Mouse (Mus musculus): Measurements from ENCODE around the gene Ror1. TPM values are rescaled to one million over a fixed set of nuclear protein-coding genes. Genes with fewer than 3 reads are reported as not detected.

Gene Ror1
- polyA plus RNA-seq, 1 experiment from 2014 or later = 13.0 TPM

DNA sequence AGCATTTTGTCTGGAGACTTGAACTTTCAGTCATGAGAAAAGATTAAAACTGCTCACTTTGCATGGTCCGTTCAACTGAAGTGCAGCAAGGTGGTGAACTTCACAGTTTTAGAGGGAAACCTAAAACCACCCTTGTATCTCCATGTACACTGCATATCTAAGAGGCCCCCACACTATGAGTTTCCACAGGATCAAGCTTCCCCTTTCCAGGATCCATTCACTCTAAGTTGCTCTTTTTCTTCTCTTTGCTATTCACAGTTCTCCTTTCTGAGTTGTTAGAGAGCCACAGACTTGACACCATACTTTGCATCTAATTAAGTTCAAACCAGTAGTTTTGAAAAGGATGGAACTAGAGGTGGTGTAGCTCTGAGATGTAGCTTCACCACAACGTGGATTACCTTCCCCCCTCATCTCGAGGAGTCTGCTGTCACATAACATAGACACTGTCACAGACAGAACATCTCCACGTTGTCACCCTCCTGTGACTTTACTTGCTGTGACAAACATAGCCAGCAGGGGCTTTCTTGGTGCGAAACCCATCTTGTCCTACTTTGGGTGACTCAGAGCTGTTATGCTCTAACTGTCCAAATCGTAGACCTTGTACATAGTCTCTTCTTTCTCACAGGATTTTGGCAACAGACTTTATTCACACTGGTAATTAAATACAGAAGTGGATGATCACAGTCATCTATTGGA lies 146.6 kb downstream of the Ror1 start:
- Histone ChIP-seq H3K4me1 (replicated peaks; ENCODE audit: control insufficient read depth, insufficient read depth, low read length) (peaks cover 8% of the 10 kb centered on the region), H3K27me3 (ENCODE audit: control insufficient read depth, insufficient read depth, low read depth, low read length) (no peaks in the 10 kb centered on the region), H3K4me2 (ENCODE audit: low read depth, low read length) (no peak overlapping the region), H3K9me3 (ENCODE audit: control insufficient read depth, low read length) (no peaks in the 10 kb centered on the region), H3K4me3 (ENCODE audit: low read length) (no peak overlapping the region), H3K9ac (ENCODE audit: low read length) (no peak overlapping the region), H3K27ac (ENCODE audit: low read length) (no peak overlapping the region), H3K36me3 (ENCODE audit: control insufficient read depth, insufficient read depth, low read length) (no peaks in the 10 kb centered on the region)
- 74% methylated on average over 6 of the region's 6 CpGs for WGBS
- ATAC-seq (ENCODE audit: low read depth) = no peak

DNA sequence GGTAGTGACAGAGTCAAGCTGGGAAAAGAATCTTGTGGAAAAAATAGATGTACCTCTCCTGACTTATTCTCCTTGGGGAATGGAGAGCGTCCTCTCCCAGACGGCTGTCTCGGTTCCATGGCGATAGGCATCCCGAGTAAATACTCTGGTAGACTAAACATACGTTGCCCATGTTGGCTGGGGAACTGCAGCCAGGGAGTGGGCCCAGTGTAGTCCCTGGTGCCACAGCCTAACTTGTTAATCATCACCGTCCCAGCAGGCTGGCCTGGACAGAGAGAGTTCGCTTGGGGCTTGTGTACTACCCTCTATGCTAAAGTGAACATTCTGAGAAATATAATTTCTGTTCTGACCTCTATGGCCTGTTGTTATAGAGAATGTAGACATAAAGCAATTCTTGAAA lies 148.7 kb downstream of the Ror1 start:
- H3K27ac ChIP-seq (ENCODE audit: low read length) = no peak overlapping the region
- H3K9me3 ChIP-seq (ENCODE audit: control insufficient read depth, low read length) = no peaks in the 10 kb centered on the region
- H3K4me2 ChIP-seq (ENCODE audit: low read depth, low read length) = no peak overlapping the region
- WGBS = 66% methylated on average over 8 of the region's 8 CpGs
- peaks cover 26% of the 10 kb centered on the region for H3K4me1 ChIP-seq (replicated peaks; ENCODE audit: control insufficient read depth, insufficient read depth, low read length)
- no peaks in the 10 kb centered on the region for H3K36me3 ChIP-seq (ENCODE audit: control insufficient read depth, insufficient read depth, low read length)
- no peak overlapping the region for H3K4me3 ChIP-seq (ENCODE audit: low read length)
- no peak overlapping the region for H3K9ac ChIP-seq (ENCODE audit: low read length)
- ATAC-seq (ENCODE audit: low read depth) = no peak
- H3K27me3 ChIP-seq (ENCODE audit: control insufficient read depth, insufficient read depth, low read depth, low read length) = no peaks in the 10 kb centered on the region

DNA sequence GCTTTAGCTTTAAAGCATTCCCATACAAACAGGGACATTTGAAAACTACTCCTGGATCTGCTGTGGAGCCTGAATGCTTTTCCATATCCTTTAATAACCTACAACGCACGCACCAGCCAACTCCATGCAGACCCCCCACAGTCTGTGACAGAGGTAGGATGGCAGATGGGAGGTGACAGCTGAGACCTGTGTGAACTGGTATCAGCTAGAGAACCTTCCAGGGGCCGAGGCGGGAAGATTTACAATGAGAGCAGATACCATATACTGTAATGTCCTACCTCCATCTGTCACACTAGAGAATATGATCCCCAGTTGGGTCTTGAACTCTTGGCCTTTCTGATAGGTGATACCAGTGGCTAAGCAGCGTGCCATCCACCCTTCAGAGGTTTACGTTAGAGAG lies 149.1 kb downstream of the Ror1 start:
- Histone ChIP-seq H3K9ac (ENCODE audit: low read length) (no peak overlapping the region), H3K4me3 (ENCODE audit: low read length) (no peak overlapping the region), H3K36me3 (ENCODE audit: control insufficient read depth, insufficient read depth, low read length) (no peaks in the 10 kb centered on the region), H3K27ac (ENCODE audit: low read length) (no peak overlapping the region), H3K4me1 (replicated peaks; ENCODE audit: control insufficient read depth, insufficient read depth, low read length) (peaks cover 26% of the 10 kb centered on the region), H3K4me2 (ENCODE audit: low read depth, low read length) (no peak overlapping the region), H3K9me3 (ENCODE audit: control insufficient read depth, low read length) (no peaks in the 10 kb centered on the region), H3K27me3 (ENCODE audit: control insufficient read depth, insufficient read depth, low read depth, low read length) (no peaks in the 10 kb centered on the region)
- ATAC-seq (ENCODE audit: low read depth) = no peak
- 78% methylated on average over 6 of the region's 6 CpGs for WGBS

DNA sequence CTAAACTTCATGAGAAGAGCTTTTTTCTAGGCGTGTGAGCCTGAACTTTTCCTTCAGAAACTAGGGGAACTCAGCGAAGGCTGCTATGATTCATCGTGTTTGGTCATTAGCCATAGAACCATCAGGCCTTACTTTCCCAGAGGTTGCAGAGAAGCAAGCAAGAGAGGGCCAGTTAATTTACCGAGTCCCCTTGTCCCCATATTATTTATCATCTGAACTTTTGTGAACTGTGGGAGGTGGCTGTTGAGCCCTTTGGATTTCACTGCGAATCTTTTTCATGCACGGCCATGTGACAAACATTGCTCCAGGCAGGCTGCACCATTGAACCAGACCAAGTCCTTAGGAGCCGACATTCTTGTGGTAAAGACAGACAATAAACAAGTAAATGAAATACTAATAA lies 152.2 kb downstream of the Ror1 start:
- no peaks in the 10 kb centered on the region for H3K27me3 ChIP-seq (ENCODE audit: control insufficient read depth, insufficient read depth, low read depth, low read length)
- H3K9me3 ChIP-seq (ENCODE audit: control insufficient read depth, low read length) = no peaks in the 10 kb centered on the region
- no peak overlapping the region for H3K9ac ChIP-seq (ENCODE audit: low read length)
- ATAC-seq (ENCODE audit: low read depth) = no peak; the same call in 1 of the 2 replicates
- 0 out of 2 replicates have a peak overlapping the region, but pooled peaks have one; percentile 31 for H3K27ac ChIP-seq (ENCODE audit: low read length)
- H3K4me1 ChIP-seq (replicated peaks; ENCODE audit: control insufficient read depth, insufficient read depth, low read length) = peaks cover 28% of the 10 kb centered on the region
- 37% methylated on average over 7 of the region's 7 CpGs for WGBS
- H3K36me3 ChIP-seq (ENCODE audit: control insufficient read depth, insufficient read depth, low read length) = no peaks in the 10 kb centered on the region
- no peak overlapping the region for H3K4me3 ChIP-seq (ENCODE audit: low read length)
- H3K4me2 ChIP-seq (ENCODE audit: low read depth, low read length) = no peak overlapping the region

DNA sequence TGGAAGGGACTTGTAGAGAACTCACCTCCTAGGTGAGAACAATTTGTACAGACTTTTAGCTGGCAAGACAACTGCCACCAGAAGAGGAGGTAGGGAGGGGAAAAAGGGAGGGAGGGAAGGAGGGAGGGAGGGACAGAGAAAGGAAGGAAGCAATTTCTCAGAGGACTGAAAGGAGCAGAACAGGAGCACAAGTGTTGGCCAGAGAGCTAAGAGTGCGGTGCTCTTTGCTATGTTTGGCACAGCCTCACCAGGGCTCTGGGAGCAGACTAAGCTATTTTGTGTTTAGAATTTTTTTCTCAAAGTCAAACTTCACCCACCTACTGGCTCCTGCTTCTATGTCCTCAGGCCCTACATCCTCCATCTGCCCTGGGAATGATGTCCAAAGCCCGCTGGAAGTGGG lies 152.7 kb downstream of the Ror1 start:
- H3K36me3 ChIP-seq (ENCODE audit: control insufficient read depth, insufficient read depth, low read length) = no peaks in the 10 kb centered on the region
- no peaks in the 10 kb centered on the region for H3K9me3 ChIP-seq (ENCODE audit: control insufficient read depth, low read length)
- H3K9ac ChIP-seq (ENCODE audit: low read length) = no peak overlapping the region
- H3K4me2 ChIP-seq (ENCODE audit: low read depth, low read length) = no peak overlapping the region
- H3K4me3 ChIP-seq (ENCODE audit: low read length) = no peak overlapping the region
- H3K27me3 ChIP-seq (ENCODE audit: control insufficient read depth, insufficient read depth, low read depth, low read length) = no peaks in the 10 kb centered on the region
- H3K4me1 ChIP-seq (replicated peaks; ENCODE audit: control insufficient read depth, insufficient read depth, low read length) = peaks cover 28% of the 10 kb centered on the region
- peak; percentile 41; the same call in 1 of the 2 replicates for ATAC-seq (ENCODE audit: low read depth)
- 42% methylated on average over 2 of the region's 2 CpGs for WGBS
- peak overlapping the region; percentile 36; the same call in 1 of the 2 replicates for H3K27ac ChIP-seq (ENCODE audit: low read length)

DNA sequence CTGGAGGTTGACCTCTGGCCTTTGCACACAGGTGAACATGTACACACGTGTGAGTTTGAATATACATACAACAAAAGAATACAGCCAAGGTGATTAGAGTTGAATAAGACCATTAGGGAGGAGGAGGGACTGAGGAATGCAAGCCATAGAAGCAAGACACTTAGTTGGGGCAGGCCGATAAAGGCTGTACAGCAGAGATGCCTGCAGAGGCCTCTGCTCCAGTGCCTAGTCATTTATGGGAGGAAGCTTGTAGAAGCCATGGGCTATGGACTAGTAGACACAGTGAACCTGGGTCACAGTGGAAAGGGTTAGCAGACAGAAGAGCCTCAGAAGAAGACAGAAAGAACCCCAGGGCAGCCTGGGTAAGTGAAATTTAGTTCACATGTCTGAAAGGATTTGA lies 155.7 kb downstream of the Ror1 start:
- ATAC-seq (ENCODE audit: low read depth) = no peak; the same call in 1 of the 2 replicates
- H3K9ac ChIP-seq (ENCODE audit: low read length) = no peak overlapping the region
- H3K27ac ChIP-seq (ENCODE audit: low read length) = no peak overlapping the region
- H3K4me3 ChIP-seq (ENCODE audit: low read length) = no peak overlapping the region
- H3K36me3 ChIP-seq (ENCODE audit: control insufficient read depth, insufficient read depth, low read length) = no peaks in the 10 kb centered on the region
- H3K4me1 ChIP-seq (replicated peaks; ENCODE audit: control insufficient read depth, insufficient read depth, low read length) = peaks cover 33% of the 10 kb centered on the region
- H3K4me2 ChIP-seq (ENCODE audit: low read depth, low read length) = no peak overlapping the region
- no peaks in the 10 kb centered on the region for H3K9me3 ChIP-seq (ENCODE audit: control insufficient read depth, low read length)
- no peaks in the 10 kb centered on the region for H3K27me3 ChIP-seq (ENCODE audit: control insufficient read depth, insufficient read depth, low read depth, low read length)
- 32% methylated on average over 2 of the region's 2 CpGs for WGBS

DNA sequence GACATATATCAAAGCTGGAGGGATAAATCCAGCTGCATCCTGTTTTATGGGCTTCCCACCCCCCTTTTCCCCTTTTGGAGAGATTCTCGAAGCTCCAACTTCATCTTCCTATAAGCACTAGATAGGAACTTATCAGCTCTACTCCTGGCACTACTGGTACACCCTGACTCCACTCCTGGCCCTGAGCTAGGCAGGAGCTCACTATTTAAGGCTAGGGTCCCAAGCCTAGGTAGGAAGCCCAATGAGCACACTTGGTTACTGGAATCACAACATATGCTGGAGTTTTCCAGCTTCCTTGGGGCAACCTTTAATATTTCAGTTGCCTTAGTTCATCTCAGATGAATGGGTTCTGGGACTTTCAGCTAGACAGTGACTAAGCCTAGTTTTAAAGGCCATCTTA lies 156.5 kb downstream of the Ror1 start:
- H3K9ac ChIP-seq (ENCODE audit: low read length) = no peak overlapping the region
- no peak overlapping the region for H3K4me2 ChIP-seq (ENCODE audit: low read depth, low read length)
- ATAC-seq (ENCODE audit: low read depth) = 0 out of 2 replicates have a peak, but pooled peaks have one; percentile 9
- 39% methylated on average over 1 of the region's 1 CpGs for WGBS
- no peak overlapping the region for H3K27ac ChIP-seq (ENCODE audit: low read length)
- no peaks in the 10 kb centered on the region for H3K27me3 ChIP-seq (ENCODE audit: control insufficient read depth, insufficient read depth, low read depth, low read length)
- H3K4me3 ChIP-seq (ENCODE audit: low read length) = no peak overlapping the region
- H3K4me1 ChIP-seq (replicated peaks; ENCODE audit: control insufficient read depth, insufficient read depth, low read length) = peaks cover 33% of the 10 kb centered on the region
- H3K36me3 ChIP-seq (ENCODE audit: control insufficient read depth, insufficient read depth, low read length) = no peaks in the 10 kb centered on the region
- no peaks in the 10 kb centered on the region for H3K9me3 ChIP-seq (ENCODE audit: control insufficient read depth, low read length)

DNA sequence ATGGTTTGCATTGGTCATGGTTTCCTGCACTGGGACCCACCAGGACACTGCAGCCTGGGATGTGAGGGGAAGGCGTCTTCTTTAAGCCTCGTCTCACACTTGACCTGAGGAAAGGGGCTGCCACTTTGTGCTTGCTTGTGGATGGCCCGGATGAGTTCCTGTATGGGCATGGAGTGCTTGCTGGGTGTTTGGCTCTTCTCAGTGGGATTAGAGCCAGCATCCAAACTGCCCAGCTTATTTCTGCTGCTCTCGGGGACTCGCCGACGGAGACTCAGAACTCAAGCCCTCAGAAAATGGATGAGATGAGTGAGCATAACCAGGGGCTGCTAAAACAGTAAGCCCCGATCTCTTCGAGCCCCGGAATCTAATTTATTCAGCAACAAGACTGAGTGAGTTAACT lies 157.1 kb downstream of the Ror1 start:
- Histone ChIP-seq H3K27ac (ENCODE audit: low read length) (no peak overlapping the region), H3K27me3 (ENCODE audit: control insufficient read depth, insufficient read depth, low read depth, low read length) (no peaks in the 10 kb centered on the region), H3K9me3 (ENCODE audit: control insufficient read depth, low read length) (no peaks in the 10 kb centered on the region), H3K4me3 (ENCODE audit: low read length) (no peak overlapping the region), H3K4me1 (replicated peaks; ENCODE audit: control insufficient read depth, insufficient read depth, low read length) (peaks cover 27% of the 10 kb centered on the region), H3K4me2 (ENCODE audit: low read depth, low read length) (no peak overlapping the region), H3K9ac (ENCODE audit: low read length) (no peak overlapping the region), H3K36me3 (ENCODE audit: control insufficient read depth, insufficient read depth, low read length) (no peaks in the 10 kb centered on the region)
- ATAC-seq (ENCODE audit: low read depth) = no peak
- 66% methylated on average over 10 of the region's 10 CpGs for WGBS

DNA sequence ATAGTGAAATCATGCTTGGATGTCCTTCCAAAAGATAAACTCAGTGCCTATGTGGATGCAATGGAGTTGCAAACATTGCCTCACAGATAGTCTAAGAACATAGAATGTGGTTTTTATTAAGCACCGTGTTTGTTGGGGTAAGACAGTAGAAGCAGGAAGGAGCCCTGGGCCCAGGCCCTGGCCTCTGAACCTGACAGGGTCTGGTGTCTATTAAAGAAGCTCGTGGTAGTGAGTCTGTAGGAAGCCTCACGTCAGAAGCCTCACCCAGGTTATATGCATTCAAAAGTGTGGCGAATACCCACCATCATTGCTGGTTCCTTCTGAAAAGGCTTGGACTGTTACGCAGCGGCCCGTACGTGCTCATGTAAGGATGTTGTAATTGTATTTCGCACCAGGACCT lies 157.8 kb downstream of the Ror1 start:
- no peak overlapping the region for H3K4me2 ChIP-seq (ENCODE audit: low read depth, low read length)
- H3K27ac ChIP-seq (ENCODE audit: low read length) = no peak overlapping the region
- peaks cover 21% of the 10 kb centered on the region for H3K4me1 ChIP-seq (replicated peaks; ENCODE audit: control insufficient read depth, insufficient read depth, low read length)
- no peaks in the 10 kb centered on the region for H3K36me3 ChIP-seq (ENCODE audit: control insufficient read depth, insufficient read depth, low read length)
- no peaks in the 10 kb centered on the region for H3K27me3 ChIP-seq (ENCODE audit: control insufficient read depth, insufficient read depth, low read depth, low read length)
- H3K9me3 ChIP-seq (ENCODE audit: control insufficient read depth, low read length) = no peaks in the 10 kb centered on the region
- H3K9ac ChIP-seq (ENCODE audit: low read length) = no peak overlapping the region
- no peak for ATAC-seq (ENCODE audit: low read depth)
- 87% methylated on average over 9 of the region's 9 CpGs for WGBS
- H3K4me3 ChIP-seq (ENCODE audit: low read length) = no peak overlapping the region

Measured in lung, embryonic 16.5 days (tissue).